Mouse (Mus musculus) activated CD4-positive, CD25-positive, alpha-beta regulatory T cell, adult 4 months (primary cell): Measurements from ENCODE around the gene Hoxa13. TPM values are rescaled to one million over a fixed set of nuclear protein-coding genes. Genes with fewer than 3 reads are reported as not detected.
A peak's percentile ranks its signal among the peaks of the same experiment; 100 is the strongest.

Experiments used
- ATAC-seq: one replicate; pipeline ENCODE4 v1.8.0; 2017
- polyA plus RNA-seq, 2 experiments: library from polyadenylated mRNA; unstranded; fragments of 100-300 nt; shearing (Covaris generic); gene quantifications; one replicate each; pipeline ENCODE4 v1.2.1; 2017

Gene Hoxa13
- polyA plus RNA-seq, 2 experiments from 2014 or later = not detected

- peak; percentile 72 for ATAC-seq
These were observed 39.2 kb downstream of the Hoxa13 start, which contains the start of gene Hoxa7 for GRCm38 (mm10) chr6:52221337-52221992. Gene Hoxa7, minus strand, starts transcription at chr6:52221854.

- no peak for ATAC-seq
These were observed 39.8 kb downstream of the Hoxa13 start for GRCm38 (mm10) chr6:52220865-52221310.

GRCm38 (mm10) chr6:52220003-52220864 lies 40.4 kb downstream of the Hoxa13 start:
- no peak for ATAC-seq

- ATAC-seq = no peak
These were observed 41.3 kb downstream of the Hoxa13 start for GRCm38 (mm10) chr6:52219234-52219942.

- no peak for ATAC-seq
These were observed 42.0 kb downstream of the Hoxa13 start for GRCm38 (mm10) chr6:52218643-52219215.

GRCm38 (mm10) chr6:52217895-52218642 lies 42.6 kb downstream of the Hoxa13 start:
- no peak for ATAC-seq

- peak; percentile 5 for ATAC-seq
These were observed 43.3 kb downstream of the Hoxa13 start for GRCm38 (mm10) chr6:52217459-52217768.

GRCm38 (mm10) chr6:52216691-52217458 lies 43.8 kb downstream of the Hoxa13 start:
- no peak for ATAC-seq

- no peak for ATAC-seq
These were observed 44.7 kb downstream of the Hoxa13 start for GRCm38 (mm10) chr6:52215771-52216535.

- no peak for ATAC-seq
These were observed 45.6 kb downstream of the Hoxa13 start for GRCm38 (mm10) chr6:52215070-52215469.

- ATAC-seq = no peak
These were observed 46.4 kb downstream of the Hoxa13 start for GRCm38 (mm10) chr6:52214271-52214670.

- ATAC-seq = no peak
These were observed 47.3 kb downstream of the Hoxa13 start, which contains the start of the genes Hoxa3 and Gm28308 for GRCm38 (mm10) chr6:52213119-52213986. Gene Hoxa3, minus strand, starts transcription at chr6:52213336. Gene Gm28308, minus strand, starts transcription at chr6:52213339.

GRCm38 (mm10) chr6:52212556-52213118 lies 48.0 kb downstream of the Hoxa13 start:
- ATAC-seq = peak; percentile 7

GRCm38 (mm10) chr6:52211961-52212360 lies 48.7 kb downstream of the Hoxa13 start:
- peak; percentile 17 for ATAC-seq

GRCm38 (mm10) chr6:52211170-52211935 lies 49.3 kb downstream of the Hoxa13 start:
- peak; percentile 79 for ATAC-seq

- ATAC-seq = no peak
These were observed 51.0 kb downstream of the Hoxa13 start for GRCm38 (mm10) chr6:52209685-52210046.

GRCm38 (mm10) chr6:52208868-52209684 lies 51.6 kb downstream of the Hoxa13 start:
- no peak for ATAC-seq
